Mouse (Mus musculus) right cerebral cortex, postnatal 10 days (tissue): ENCODE measurements at regions not wholly inside any gene's neighbourhood (a gene's known extent, or its start where the extent isn't known, plus 50 kb on each side); places are given as distances from the start of the nearest gene placed in this dataset.

Experiments
- DNase-seq, 2 experiments: peaks; one replicate each; pipeline ENCODE4 v3.0.0; 2021; ENCODE audit warnings: low spot score in 2 of 2

GRCm38 (mm10) chr1:33271437-33272145, 398.0 kb downstream of the Prim2 start:
- peak; percentile 47 to 72 for DNase-seq

- no peak for DNase-seq
Observed at GRCm38 (mm10) chr1:33269162-33269561, 400.4 kb downstream of the Prim2 start.

DNA sequence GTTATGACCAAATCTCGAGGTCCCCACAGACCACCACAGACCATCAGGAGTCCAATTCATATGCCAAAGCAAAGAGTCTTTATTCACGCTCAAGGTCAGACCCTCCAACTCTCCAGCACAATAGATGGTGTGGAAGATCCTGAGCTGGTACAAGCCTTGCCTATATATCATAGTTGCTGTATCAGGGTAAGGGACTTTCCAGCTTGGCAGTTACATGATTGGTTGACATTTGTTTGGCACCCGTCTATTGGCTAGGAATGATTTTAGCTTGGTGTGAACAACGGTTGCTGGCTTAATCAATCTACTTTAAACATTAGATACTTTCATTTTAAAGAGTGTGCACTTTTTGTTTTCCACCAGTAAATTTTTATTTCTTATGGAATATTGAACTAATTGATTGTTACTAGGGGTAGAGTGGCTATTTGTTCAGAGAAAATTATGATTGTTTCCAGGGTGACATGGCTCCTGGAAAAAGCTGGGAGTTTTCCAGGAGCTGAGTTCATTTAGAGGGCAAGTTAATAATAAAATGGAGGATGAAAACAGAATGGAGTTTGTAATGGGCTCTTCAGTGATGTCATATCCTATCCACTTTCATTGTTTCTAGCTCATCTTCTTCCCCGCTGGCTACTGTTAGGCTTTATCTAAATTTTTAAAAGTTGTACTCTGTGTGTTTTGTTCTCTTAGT, 403.7 kb downstream of the Prim2 start:
- no peak for DNase-seq

DNA sequence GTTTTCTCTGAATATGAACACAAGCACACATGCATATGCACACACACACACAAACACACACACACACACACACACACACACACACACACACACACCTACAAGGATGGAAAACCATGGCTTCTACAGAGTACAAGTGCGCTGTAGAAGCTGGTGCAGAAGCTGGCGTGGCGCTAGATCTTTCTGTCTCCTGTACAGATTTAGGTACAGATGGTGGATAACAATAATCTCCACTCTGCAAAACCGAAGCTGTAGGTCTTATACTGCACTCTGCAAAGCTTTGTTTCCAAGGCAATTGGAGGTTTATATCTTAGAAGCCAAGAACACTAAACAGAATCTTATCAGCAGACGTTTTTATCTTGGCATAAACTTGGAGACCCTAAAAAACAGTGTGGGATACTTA, 420.1 kb downstream of the Prim2 start:
- DNase-seq = peak; percentile 34 to 40

DNA sequence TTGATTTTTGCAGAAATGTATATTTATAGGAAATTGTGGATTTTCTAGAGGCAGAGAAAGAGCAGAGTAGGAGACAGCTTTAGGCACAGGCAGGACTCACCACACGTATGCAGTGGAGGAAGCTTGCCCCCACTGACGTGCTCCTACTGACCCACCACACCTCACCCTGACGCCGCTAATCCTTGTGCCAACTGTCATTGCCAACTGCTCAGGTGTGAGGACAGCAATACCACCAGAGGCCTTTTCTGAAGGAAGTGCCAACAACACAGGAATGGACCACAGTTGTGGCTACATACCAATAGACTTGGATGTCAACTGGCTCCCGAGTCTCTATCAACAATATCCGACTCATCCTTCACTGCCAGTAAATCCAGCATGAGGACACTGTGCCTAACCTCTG, 422.5 kb downstream of the Prim2 start:
- no peak for DNase-seq

- no peak for DNase-seq
Observed at GRCm38 (mm10) chr1:33245186-33245585, 424.4 kb downstream of the Prim2 start.

GRCm38 (mm10) chr1:33244691-33245090, 424.9 kb downstream of the Prim2 start:
- no peak for DNase-seq

GRCm38 (mm10) chr1:33222997-33223396, 446.6 kb downstream of the Prim2 start:
- no peak for DNase-seq

- peak; percentile 60 to 72 for DNase-seq
Observed at GRCm38 (mm10) chr1:33214815-33215214, 454.8 kb downstream of the Prim2 start.

GRCm38 (mm10) chr1:33214394-33214793, 455.2 kb downstream of the Prim2 start:
- DNase-seq = no peak

DNA sequence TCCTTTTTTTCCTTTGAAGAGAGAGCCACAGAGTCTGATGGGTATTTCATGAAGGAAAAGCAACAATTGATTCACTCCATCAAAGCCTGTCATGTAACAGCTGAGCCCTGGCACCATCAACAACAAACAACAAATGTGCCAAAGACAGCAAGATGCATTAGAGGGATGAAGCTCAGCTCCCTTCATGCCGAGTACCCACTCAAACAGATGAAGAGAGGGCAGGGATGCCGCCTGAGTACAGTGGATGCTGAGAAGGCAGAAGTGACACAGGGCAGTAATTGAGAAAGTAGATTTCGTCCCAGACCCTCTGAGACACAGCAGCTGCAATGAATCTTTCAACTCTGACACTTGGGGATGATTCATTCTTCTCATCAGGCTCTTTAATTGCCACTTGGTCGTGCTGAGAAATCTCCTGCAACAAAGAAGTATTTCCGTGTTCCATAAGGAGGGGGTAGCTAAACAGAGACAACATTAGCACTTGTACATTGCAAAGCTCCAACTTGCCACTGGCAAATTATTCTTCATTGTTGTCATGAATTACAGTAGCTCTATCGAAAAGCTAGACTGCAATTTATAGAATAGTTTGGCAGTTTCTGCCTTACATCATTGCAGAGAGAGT, 467.9 kb downstream of the Prim2 start:
- peak; percentile 24 to 25 for DNase-seq

DNA sequence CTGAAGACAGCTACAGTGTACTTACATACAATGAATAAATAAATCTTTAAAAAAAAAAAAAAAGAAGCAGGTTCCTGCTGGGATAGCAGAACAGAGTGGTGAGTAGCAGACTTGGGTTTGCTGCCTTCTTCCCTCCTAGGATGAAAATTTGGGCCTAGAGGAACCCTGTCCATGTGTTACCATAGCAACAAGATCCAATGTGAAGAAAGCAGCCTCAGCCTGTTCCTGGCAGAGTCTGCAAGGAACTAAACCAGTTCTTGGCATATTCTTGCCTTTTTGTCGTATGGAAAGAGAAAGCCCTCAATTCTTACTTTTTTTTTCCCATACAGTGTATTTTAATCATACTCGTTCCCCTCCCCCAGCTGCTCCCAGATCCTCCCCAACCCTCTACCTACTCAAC, 474.5 kb downstream of the Prim2 start:
- DNase-seq = peak; percentile 30 to 62

GRCm38 (mm10) chr1:33174646-33175435, 494.8 kb downstream of the Prim2 start:
- peak; percentile 77 to 81 for DNase-seq

DNA sequence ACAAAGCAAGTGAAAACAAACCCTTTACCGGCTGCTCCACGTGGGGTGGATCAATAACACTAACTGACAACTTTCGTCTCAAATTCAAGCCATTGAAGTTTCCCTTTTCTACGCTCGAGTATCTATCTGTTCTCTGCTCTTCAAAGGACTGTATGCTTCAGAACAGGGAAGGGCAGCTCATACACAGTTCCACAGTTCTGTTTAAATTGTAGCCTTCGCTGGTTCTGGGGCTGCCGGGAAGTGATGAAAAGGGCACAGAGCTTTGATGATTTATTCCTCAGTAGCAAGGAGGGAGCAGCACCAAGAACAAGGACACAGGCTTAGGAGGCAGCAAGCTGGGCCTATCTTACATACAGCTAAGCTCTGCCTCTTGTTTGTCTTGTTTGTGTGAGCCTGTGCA, 532.6 kb downstream of the Prim2 start:
- no peak for DNase-seq

DNA sequence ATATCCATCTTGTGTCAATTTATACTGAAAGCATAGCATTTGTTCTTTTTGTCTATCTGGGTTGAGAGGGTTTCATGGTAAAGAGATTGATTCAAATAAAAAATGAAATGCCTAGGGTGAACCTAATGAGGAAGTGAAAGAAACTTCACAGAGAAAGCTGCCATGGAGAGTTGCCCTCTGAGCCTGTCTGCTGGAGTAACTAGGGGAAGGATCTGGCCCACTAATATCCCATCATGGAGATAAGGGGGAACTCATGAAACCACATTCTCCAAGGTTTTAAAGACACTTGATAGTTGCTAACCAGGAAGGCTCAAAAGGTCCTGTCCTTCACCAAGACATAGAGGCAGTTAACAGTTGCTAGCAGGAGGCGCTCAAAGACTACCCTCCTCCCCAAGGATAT, 539.2 kb downstream of the Prim2 start:
- DNase-seq = no peak

DNA sequence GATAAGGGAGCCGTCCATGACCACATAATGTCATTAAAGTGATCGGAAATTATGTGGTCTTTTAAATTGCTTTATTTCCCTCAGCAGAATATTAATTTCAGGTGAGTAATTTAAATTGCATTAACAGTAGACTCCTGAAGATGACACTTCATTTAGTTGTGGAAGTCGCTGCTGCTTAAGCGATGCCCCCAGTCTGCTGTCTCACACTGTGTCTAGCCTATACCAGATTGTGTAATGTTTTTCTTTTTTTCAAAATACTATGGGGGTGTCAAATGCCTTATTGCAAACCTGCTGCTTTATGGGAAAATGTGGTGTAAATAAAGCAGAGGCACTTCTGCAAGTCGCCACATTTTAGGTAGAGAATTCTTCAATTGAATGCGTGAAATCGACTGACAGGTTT, 544.5 kb downstream of the Prim2 start:
- DNase-seq = no peak

DNA sequence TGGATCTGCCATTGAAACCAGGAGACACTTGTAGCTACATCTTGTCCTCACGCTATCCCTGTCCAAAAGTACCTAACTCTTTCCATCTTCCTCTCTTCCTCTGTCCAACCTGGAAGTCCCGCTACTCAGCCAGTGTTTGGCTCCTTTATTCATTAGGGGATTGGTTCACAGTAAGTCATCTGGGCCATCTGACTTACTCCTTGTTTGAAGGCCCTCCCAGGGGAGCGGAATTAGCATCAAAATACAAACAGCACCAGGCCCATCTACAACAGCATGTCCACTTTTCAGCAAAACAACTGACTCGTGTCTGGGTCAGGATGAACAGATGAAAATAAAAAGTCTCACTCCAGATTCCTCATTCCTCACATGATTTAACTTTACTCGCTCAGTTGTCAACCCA, 559.2 kb upstream of the Gm5415 start:
- DNase-seq = no peak

DNA sequence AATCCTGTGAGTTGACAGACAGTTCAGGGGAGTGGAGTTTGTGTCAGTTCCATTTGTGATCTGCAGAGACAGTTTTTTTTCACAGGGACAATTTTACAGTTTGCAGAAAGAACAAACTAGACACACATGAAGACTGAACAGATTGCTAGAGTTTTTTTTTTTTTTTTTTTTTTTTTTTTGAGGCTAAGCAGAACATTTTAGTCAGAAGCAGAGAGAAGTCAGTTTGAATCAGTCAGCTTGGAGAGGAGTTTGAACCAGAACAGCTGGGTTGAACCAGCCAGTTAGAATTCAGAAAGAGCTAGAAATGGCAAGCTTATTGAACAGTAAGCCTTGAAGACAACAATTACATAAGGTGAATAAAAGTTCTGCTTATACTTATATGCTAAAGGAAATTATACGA, 557.2 kb upstream of the Gm5415 start:
- DNase-seq = no peak

DNA sequence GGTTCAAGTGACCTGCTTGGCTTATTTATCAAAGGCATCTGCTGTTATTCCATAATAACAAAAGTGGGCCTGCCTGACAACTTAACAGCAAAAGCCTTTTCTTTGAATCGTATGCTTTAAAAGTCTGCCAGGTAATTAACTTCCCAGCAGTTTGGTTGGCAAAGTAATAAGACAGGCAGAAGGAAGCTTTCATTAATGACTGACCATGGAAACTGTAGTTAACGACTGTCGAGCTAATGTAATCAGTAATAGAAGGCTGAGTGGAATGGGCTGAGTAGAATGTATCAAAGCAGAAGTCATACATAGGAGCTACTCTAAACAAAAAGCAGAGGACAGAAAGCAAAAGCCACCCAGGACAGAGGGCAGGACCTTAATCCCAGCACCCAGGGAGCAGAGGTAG, 551.0 kb upstream of the Gm5415 start:
- DNase-seq = no peak

GRCm38 (mm10) chr1:33096851-33097250, 549.8 kb upstream of the Gm5415 start:
- no peak for DNase-seq

DNA sequence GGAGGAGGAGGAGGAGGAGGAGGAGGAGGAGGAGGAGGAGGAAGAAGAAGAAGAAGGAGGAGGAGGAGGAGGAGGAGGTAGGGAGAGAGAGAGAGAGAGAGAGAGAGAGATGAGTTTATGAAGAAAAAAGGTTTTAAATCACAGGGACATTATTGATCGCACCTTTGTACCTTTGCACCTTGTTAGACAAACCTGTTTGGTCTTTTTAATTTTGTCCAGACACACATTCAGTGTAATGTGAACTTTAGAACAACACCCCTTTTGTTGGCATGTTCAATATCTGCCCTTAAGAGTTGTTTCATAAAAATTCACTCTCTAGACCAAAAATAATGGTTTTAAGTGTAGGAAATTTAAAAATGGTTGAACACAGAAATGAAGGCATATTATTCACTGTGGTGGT, 527.5 kb upstream of the Gm5415 start:
- no peak for DNase-seq

- no peak for DNase-seq
Observed at GRCm38 (mm10) chr1:33058010-33058409, 510.9 kb upstream of the Gm5415 start.
